Mouse (Mus musculus) C2C12 (cell line): Measurements from ENCODE around the gene Gpc6.

Experiments
- CTCF ChIP-seq: IDR thresholded peaks from one replicate; pipeline ENCODE4 v1.5.1; 2011; ENCODE audit not compliant: control insufficient read depth, insufficient read depth, insufficient read length
- MYOD1 ChIP-seq: IDR thresholded peaks from one replicate; pipeline ENCODE4 v1.6.1; 2011; ENCODE audit warnings: low read depth; ENCODE audit not compliant: control insufficient read depth, insufficient read length
- USF1 ChIP-seq: IDR thresholded peaks from one replicate; pipeline ENCODE4 v1.6.1; 2011; ENCODE audit warnings: low read depth, mild to moderate bottlenecking, control low read depth, moderate library complexity

DNA sequence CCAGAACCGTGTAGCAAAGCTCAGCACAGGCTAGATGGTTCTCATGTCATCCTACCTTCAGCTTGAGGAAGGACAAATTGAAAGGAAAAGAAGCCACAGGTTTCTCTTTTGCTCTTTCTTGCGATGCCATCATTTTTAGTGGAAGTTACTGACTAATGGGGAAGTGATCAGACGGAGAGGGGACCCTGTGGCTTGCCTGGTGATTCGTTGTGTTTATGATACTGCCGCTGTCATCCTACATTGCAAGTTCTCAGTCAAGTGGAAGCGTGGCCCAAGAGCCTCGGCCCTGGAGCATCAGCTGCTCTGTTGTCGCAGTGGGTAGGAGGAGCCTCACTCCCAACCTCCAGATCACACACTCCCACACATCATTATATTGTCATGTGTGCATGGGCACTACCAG is 1065.1 kb downstream of the Gpc6 start:
- no peak for TF ChIP-seq CTCF
- no peak for TF ChIP-seq USF1
- no peak for TF ChIP-seq MYOD1
